Comparison of ENCODE assay signal across 8 mouse cellular contexts in the genomic region with DNA sequence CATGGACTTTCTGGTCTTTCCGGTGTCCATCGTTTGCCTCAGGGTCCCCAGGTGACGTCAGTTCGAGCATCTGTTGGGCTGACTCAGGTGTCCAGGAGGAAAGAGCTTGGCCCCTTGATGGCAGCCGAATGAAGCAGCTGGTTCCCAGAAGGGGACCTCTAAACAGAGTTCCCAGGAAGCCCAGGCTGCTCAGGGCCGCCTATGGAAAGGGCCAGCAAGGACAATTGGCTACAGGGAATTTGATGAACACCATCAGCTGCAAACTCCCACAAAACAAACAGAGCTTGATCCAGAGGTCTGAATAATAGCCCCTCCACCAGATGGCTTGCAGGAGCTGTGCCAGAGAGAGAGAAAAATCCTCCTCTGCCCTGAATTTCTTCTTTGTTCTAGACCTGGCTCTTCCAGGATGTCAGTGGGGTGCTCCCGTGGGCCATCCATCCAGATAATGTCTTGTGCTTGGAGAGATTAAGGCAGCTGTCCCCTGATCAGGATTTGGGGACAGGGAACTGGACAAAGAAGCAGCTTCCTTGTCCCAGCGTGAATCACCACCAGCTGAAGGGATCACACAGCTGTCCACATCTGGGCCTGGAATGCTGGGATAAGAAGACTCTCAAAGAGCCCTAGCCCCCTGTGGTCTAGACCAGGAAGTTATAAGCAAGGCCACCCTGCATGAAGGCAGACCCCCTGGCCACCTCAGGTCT. TPM values are rescaled to one million over a fixed set of nuclear protein-coding genes. Genes with fewer than 3 reads are reported as not detected.
DNase-seq lines count a peak whose midpoint lies in the region; ATAC-seq lines count a peak whose summit lies in the region.

No protein-coding gene starts in this region.

- H3K4me3 ChIP-seq in hindbrain, embryonic 16.5 days (ENCODE audit: low read length), result no peak overlapping the region
- no peak overlapping the region for H3K4me3 ChIP-seq in hindbrain, embryonic 13.5 days
- H3K4me3 ChIP-seq in stomach, embryonic 15.5 days (replicated peaks), result no peak overlapping the region

- ATAC-seq in hindbrain, embryonic 16.5 days, result 0 out of 2 replicates have a peak, but pooled peaks have one; percentile 45
- no peak for ATAC-seq in hindbrain, embryonic 13.5 days (ENCODE audit: low FRiP score)
- ATAC-seq in stomach, embryonic 15.5 days (ENCODE audit: insufficient read depth, low FRiP score, low read depth), result peak; percentile 50; the same call in 1 of the 2 replicates

- no peaks in the 10 kb centered on the region for H3K27me3 ChIP-seq in hindbrain, embryonic 16.5 days (replicated peaks; ENCODE audit: control insufficient read depth, insufficient read depth, low read length)
- no peaks in the 10 kb centered on the region for H3K27me3 ChIP-seq in hindbrain, embryonic 13.5 days
- no peaks in the 10 kb centered on the region for H3K27me3 ChIP-seq in stomach, embryonic 15.5 days (replicated peaks)

- peak; percentile 40 to 43 for DNase-seq in right cerebral cortex, postnatal 10 days (ENCODE audit: low spot score in 2 of 2)
- no peak for DNase-seq in right cerebral cortex, adult 18-20 months
- peak; percentile 68 for DNase-seq in heart, postnatal 4 days
- no peak for DNase-seq in urinary bladder, adult 2 months (ENCODE audit: low spot score)
- DNase-seq in layer of hippocampus, postnatal 25 days (ENCODE audit: extremely low spot score in 1 of 2, low spot score in 1 of 2), result no peak

- H3K4me2 ChIP-seq in hindbrain, embryonic 16.5 days (ENCODE audit: low read length), result no peak overlapping the region
- H3K4me2 ChIP-seq in hindbrain, embryonic 13.5 days, result no peak overlapping the region
- H3K4me2 ChIP-seq in stomach, embryonic 15.5 days, result no peak overlapping the region

- WGBS in hindbrain, embryonic 16.5 days, result 56% methylated on average over 8 of the region's 8 CpGs
- WGBS in hindbrain, embryonic 13.5 days, result 60% methylated on average over 8 of the region's 8 CpGs
- 57% methylated on average over 8 of the region's 8 CpGs for WGBS in stomach, embryonic 15.5 days

- H3K4me1 ChIP-seq in hindbrain, embryonic 16.5 days (ENCODE audit: control insufficient read depth, insufficient read depth, low read depth, low read length), result peaks cover 2% of the 10 kb centered on the region; the same call in 1 of the 2 replicates
- H3K4me1 ChIP-seq in hindbrain, embryonic 13.5 days (replicated peaks), result 0 out of 2 replicates have a peak, but pooled peaks cover 10% of the 10 kb centered on the region
- H3K4me1 ChIP-seq in stomach, embryonic 15.5 days, result peaks cover 9% of the 10 kb centered on the region; the same call in 1 of the 2 replicates

- H3K9me3 ChIP-seq in hindbrain, embryonic 16.5 days (ENCODE audit: control insufficient read depth, low read length), result no peaks in the 10 kb centered on the region
- no peaks in the 10 kb centered on the region for H3K9me3 ChIP-seq in hindbrain, embryonic 13.5 days
- H3K9me3 ChIP-seq in stomach, embryonic 15.5 days, result no peaks in the 10 kb centered on the region

- no peaks in the 10 kb centered on the region for H3K36me3 ChIP-seq in hindbrain, embryonic 16.5 days (ENCODE audit: control insufficient read depth, insufficient read depth, low read length)
- no peaks in the 10 kb centered on the region for H3K36me3 ChIP-seq in hindbrain, embryonic 13.5 days
- no peaks in the 10 kb centered on the region for H3K36me3 ChIP-seq in stomach, embryonic 15.5 days

- H3K9ac ChIP-seq in hindbrain, embryonic 16.5 days (ENCODE audit: low read depth, low read length), result no peak overlapping the region
- no peak overlapping the region for H3K9ac ChIP-seq in hindbrain, embryonic 13.5 days
- no peak overlapping the region for H3K9ac ChIP-seq in stomach, embryonic 15.5 days

- no peak overlapping the region for H3K27ac ChIP-seq in hindbrain, embryonic 16.5 days (ENCODE audit: low read depth, low read length)
- no peak overlapping the region for H3K27ac ChIP-seq in hindbrain, embryonic 13.5 days
- H3K27ac ChIP-seq in stomach, embryonic 15.5 days, result peak overlapping the region; percentile 78

RNA-seq across cellular contexts. Expression of gene Col15a1, which starts 29.6 kb away (rescaled TPM):
- 3.4 and 4.7 TPM in 2 replicates for polyA plus RNA-seq in hindbrain, embryonic 16.5 days (2015; fragmentation: Nextera tagmentation; extraction: Ambion mirVana)
- polyA plus RNA-seq in hindbrain, embryonic 13.5 days (2015; fragmentation: Nextera tagmentation; extraction: Ambion mirVana), result 2.9 and 3.7 TPM in 2 replicates
- total RNA-seq in heart, postnatal 4 days (2021), result 100 to 1,000 TPM; 165 to 183 TPM
- polyA plus RNA-seq in stomach, embryonic 15.5 days (2015; fragmentation: Nextera tagmentation; extraction: Ambion mirVana), result 23.1 and 23.7 TPM in 2 replicates
- 117 and 147 TPM in 2 replicates for polyA plus RNA-seq in urinary bladder, adult 2 months (2012; rRNA removed)
- total RNA-seq in layer of hippocampus, postnatal 25 days (2021), result 10 to 100 TPM in 1 of 2 experiments, 1 to 10 TPM in 1; 5.6 to 10.6 TPM

Comparison
In these comparisons a context has a peak if more than half of its experiments do, and no peak if none do; other contexts are left out.
1. DNase-seq: peak in right cerebral cortex, postnatal 10 days (2 of 2) and heart, postnatal 4 days (single experiment); none in right cerebral cortex, adult 18-20 months (single experiment), urinary bladder, adult 2 months (single experiment) and layer of hippocampus, postnatal 25 days (0 of 2).